Mouse (Mus musculus) liver, adult 2 months (tissue): ENCODE results near the gene Fam213a.

Experiments
- CTCF ChIP-seq: fragments of 200-500 bp; IDR thresholded peaks from 2 replicates; pipeline ENCODE4 v1.5.1; 2011; ENCODE audit warnings: low read depth, low read length, control low read depth
- POLR2A ChIP-seq: fragments of 200-500 bp; IDR thresholded peaks from 2 replicates; pipeline ENCODE4 v1.6.1; 2011; ENCODE audit warnings: low read length, control low read depth; ENCODE audit not compliant: insufficient read depth; ENCODE audit errors: extremely low read depth

DNA sequence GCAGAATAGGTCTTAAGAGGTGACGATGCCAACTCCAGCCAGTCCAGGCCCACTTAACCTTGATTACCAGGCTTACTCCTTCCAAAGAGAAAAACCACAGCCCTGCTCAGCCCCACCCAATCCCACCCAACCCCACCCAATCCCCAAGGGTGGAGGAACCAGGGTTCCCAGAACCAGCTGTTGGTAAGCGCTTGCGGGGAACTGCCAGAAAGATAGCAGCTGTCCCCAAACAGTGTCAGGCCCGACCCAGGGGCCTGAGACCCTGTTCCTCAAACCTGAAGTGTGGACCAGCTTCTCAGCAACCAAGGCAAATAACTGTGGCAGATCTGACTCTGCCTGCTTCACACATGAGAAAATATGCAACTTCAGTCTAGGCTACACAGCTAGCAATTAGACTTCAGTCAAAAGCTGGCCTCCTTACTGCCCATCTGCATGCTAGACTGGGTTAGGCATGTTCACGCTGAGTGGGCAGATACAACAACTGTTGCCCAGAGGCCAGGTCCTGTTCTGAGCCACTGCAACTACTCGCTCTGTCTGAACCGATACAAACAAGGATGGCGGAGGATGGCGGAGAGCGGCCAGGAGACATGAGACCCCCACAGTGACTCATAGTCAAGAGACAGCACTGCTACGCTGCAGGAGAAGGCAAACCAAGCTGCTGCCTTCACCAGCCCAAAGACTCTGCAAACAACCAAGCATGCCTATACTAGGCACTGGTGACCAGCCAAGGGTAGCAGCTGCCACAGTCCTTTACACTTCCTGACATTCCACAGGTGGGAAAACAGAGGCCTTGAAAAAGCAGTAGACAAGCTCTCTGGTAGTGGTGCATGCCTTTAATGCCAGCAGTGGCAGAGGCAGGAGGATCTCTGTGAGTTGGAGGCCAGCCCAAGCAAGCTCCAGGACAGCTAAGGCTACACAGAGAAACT, 51.0 kb downstream of the Fam213a start:
- TF ChIP-seq POLR2A = no peak
- no peak for TF ChIP-seq CTCF
